ENCODE assay signal across 15 mouse cellular contexts in the genomic region with DNA sequence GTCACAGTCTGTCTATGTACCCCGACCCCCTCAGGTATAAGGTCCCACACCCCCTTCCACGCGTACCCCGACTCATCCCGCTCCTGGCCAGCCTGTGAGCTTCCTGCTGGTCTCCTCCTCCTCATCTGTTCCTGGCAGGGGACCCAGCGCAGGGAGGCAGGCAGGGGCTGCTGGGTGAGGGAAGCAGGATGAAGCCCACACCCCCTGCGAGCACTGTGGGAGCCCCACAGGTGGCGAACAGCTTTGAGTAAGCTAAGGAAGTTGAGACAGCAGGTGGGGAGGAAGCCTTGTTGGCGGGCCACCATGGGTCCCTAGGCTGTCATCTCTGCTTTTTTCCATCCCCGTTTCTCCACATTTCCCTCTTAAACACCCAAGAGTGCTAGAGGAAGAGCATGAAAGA.
DNase-seq lines count a peak whose midpoint lies in the region; ATAC-seq and TF ChIP-seq lines count a peak whose summit lies in the region.
"Had no signal": no experiment of that assay in that cellular context is flagged by ENCODE, and none has a peak within 500 bp of the region (broad histone marks: within the 10 kb centered on the region; RNA-seq: fewer than 3 reads in every experiment).

No protein-coding gene starts in this region.

- H3K4me3 ChIP-seq in gastrocnemius, adult 2 months = no peak overlapping the region
- no peak overlapping the region for H3K4me3 ChIP-seq in liver, embryonic 16.5 days (ENCODE audit: low read depth, low read length)
- H3K4me3 ChIP-seq in liver, embryonic 12.5 days = no peak overlapping the region
- H3K4me3 ChIP-seq in embryonic facial prominence, embryonic 10.5 days = no peak overlapping the region
- H3K4me3 ChIP-seq: megakaryocyte, embryonic 14.5 days; neural tube, embryonic 13.5 days had no signal

- H3K9ac ChIP-seq in liver, embryonic 16.5 days (ENCODE audit: low read depth, low read length) = no peak overlapping the region
- H3K9ac ChIP-seq in liver, embryonic 12.5 days = no peak overlapping the region
- H3K9ac ChIP-seq: neural tube, embryonic 13.5 days had no signal

- 0 out of 2 replicates have a peak overlapping the region, but pooled peaks have one; percentile 4 for H3K27ac ChIP-seq in gastrocnemius, adult 2 months
- H3K27ac ChIP-seq in liver, embryonic 16.5 days (ENCODE audit: low read length) = peak overlapping the region; percentile 53; the same call in 1 of the 2 replicates
- no peak overlapping the region for H3K27ac ChIP-seq in liver, embryonic 12.5 days
- 0 out of 2 replicates have a peak overlapping the region, but pooled peaks have one; percentile 4 for H3K27ac ChIP-seq in embryonic facial prominence, embryonic 10.5 days (replicated peaks)
- H3K27ac ChIP-seq: neural tube, embryonic 13.5 days had no signal

- peak; percentile 16 for DNase-seq in gastrocnemius, adult 2 months
- DNase-seq in gastrocnemius, postnatal 36 days = no peak
- DNase-seq in embryonic facial prominence, embryonic 10.5 days (ENCODE audit: low spot score) = no peak
- DNase-seq in thymus, postnatal 4 days = peak; percentile 59
- DNase-seq in adrenal gland, postnatal 36 days = no peak
- DNase-seq: cerebellum, postnatal 14 days; gastrocnemius, postnatal 14 days; kidney, adult 2 months; kidney, postnatal 10 days; lung, adult 18-20 months; midbrain, embryonic 14.5 days had no signal

- no peak for TF ChIP-seq CTCF in gastrocnemius, adult 2 months (IDR thresholded peaks at IDR 0.05)

- no peaks in the 10 kb centered on the region for H3K9me3 ChIP-seq in liver, embryonic 16.5 days (replicated peaks; ENCODE audit: control insufficient read depth, low read length)
- H3K9me3 ChIP-seq in liver, embryonic 12.5 days (replicated peaks) = no peaks in the 10 kb centered on the region
- peaks cover 6% of the 10 kb centered on the region; the same call in 1 of the 2 replicates for H3K9me3 ChIP-seq in embryonic facial prominence, embryonic 10.5 days
- H3K9me3 ChIP-seq: megakaryocyte, embryonic 14.5 days; neural tube, embryonic 13.5 days had no signal

- H3K4me2 ChIP-seq in liver, embryonic 16.5 days (ENCODE audit: low read depth, low read length) = no peak overlapping the region
- no peak overlapping the region for H3K4me2 ChIP-seq in liver, embryonic 12.5 days
- H3K4me2 ChIP-seq: neural tube, embryonic 13.5 days had no signal

- intact Hi-C loops in gastrocnemius, adult 2 months (cut with DNase I) = no loop called here
- intact Hi-C loops in gastrocnemius, postnatal 36 days (cut with DNase I) = no loop called here

- H3K4me1 ChIP-seq in liver, embryonic 16.5 days (ENCODE audit: control insufficient read depth, low read depth, low read length) = peaks cover 5% of the 10 kb centered on the region; the same call in 1 of the 2 replicates
- peaks cover 8% of the 10 kb centered on the region for H3K4me1 ChIP-seq in liver, embryonic 12.5 days
- H3K4me1 ChIP-seq in embryonic facial prominence, embryonic 10.5 days = peaks cover 17% of the 10 kb centered on the region

- H3K27me3 ChIP-seq in liver, embryonic 16.5 days (ENCODE audit: control insufficient read depth, insufficient read depth, low read depth, low read length) = peaks cover 4% of the 10 kb centered on the region
- H3K27me3 ChIP-seq in liver, embryonic 12.5 days (replicated peaks) = peaks cover 49% of the 10 kb centered on the region
- H3K27me3 ChIP-seq in embryonic facial prominence, embryonic 10.5 days (replicated peaks; ENCODE audit: low read depth, poor library complexity, severe bottlenecking) = peaks cover 53% of the 10 kb centered on the region

- WGBS in liver, embryonic 16.5 days (ENCODE audit: insufficient replicate concordance) = 41% methylated on average over 10 of the region's 10 CpGs
- 48% methylated on average over 10 of the region's 10 CpGs for WGBS in liver, embryonic 12.5 days (ENCODE audit: insufficient replicate concordance)
- 45% methylated on average over 10 of the region's 10 CpGs for WGBS in embryonic facial prominence, embryonic 10.5 days

- H3K36me3 ChIP-seq in liver, embryonic 16.5 days (ENCODE audit: control insufficient read depth, insufficient read depth) = no peaks in the 10 kb centered on the region
- H3K36me3 ChIP-seq in liver, embryonic 12.5 days = no peaks in the 10 kb centered on the region
- no peaks in the 10 kb centered on the region for H3K36me3 ChIP-seq in embryonic facial prominence, embryonic 10.5 days (replicated peaks)
- H3K36me3 ChIP-seq: neural tube, embryonic 13.5 days had no signal

- ATAC-seq in liver, embryonic 16.5 days (ENCODE audit: low read depth) = no peak
- no peak for ATAC-seq in liver, embryonic 12.5 days

Comparison
In these comparisons a context has a peak if more than half of its experiments do, and no peak if none do; other contexts are left out.
1. DNase-seq: peak in gastrocnemius, adult 2 months (single experiment) and thymus, postnatal 4 days (single experiment); none in gastrocnemius, postnatal 36 days (0 of 2), embryonic facial prominence, embryonic 10.5 days (single experiment) and adrenal gland, postnatal 36 days (0 of 2).